Mouse (Mus musculus) liver, adult 2 months (tissue): ENCODE measurements around the gene Camk2b. TPM values are rescaled to one million over a fixed set of nuclear protein-coding genes. Genes with fewer than 3 reads are reported as not detected.
A peak's percentile ranks its signal among the peaks of the same experiment; 100 is the strongest.

Experiments
- DNase-seq: peaks from one replicate; pipeline ENCODE4 v3.0.0-alpha.2; 2011; ENCODE audit warnings: low read depth, low spot score; ENCODE audit errors: extremely low read depth
- H3K27ac ChIP-seq: fragments of 200-500 bp; replicated peaks from 2 replicates; pipeline ENCODE4 v1.5.1; 2012; ENCODE audit warnings: low read depth, mild to moderate bottlenecking, control low read depth, inconsistent platforms, low read length; ENCODE audit not compliant: insufficient read depth
- H3K27me3 ChIP-seq: fragments of 200-500 bp; 2 replicates; pipeline ENCODE4 v1.6.1; 2012; ENCODE audit warnings: mild to moderate bottlenecking, moderate library complexity, low read length, inconsistent platforms; ENCODE audit not compliant: control insufficient read depth, insufficient read depth
- H3K36me3 ChIP-seq: fragments of 200-500 bp; 2 replicates; pipeline ENCODE4 v1.6.1; 2012; ENCODE audit warnings: low read length, inconsistent platforms; ENCODE audit not compliant: control insufficient read depth, insufficient read depth
- H3K4me1 ChIP-seq: fragments of 200-500 bp; 2 replicates; pipeline ENCODE4 v1.6.1; 2011; ENCODE audit warnings: low read length; ENCODE audit not compliant: control insufficient read depth, insufficient read depth
- H3K4me3 ChIP-seq: fragments of 200-500 bp; 2 replicates; pipeline ENCODE4 v1.5.1; 2011; ENCODE audit warnings: low read depth, mild to moderate bottlenecking, control low read depth, low read length, moderate library complexity; ENCODE audit not compliant: insufficient read depth
- H3K79me2 ChIP-seq: fragments of 200-500 bp; 2 replicates; pipeline ENCODE4 v1.6.1; 2012; ENCODE audit warnings: inconsistent platforms, mild to moderate bottlenecking, low read length, moderate library complexity; ENCODE audit not compliant: control insufficient read depth, insufficient read depth
- H3K9ac ChIP-seq: fragments of 200-500 bp; 2 replicates; pipeline ENCODE4 v1.6.1; 2012; ENCODE audit warnings: low read depth, mild to moderate bottlenecking, control low read depth, inconsistent platforms, low read length
- CTCF ChIP-seq: fragments of 200-500 bp; IDR thresholded peaks from 2 replicates; pipeline ENCODE4 v1.5.1; 2011; ENCODE audit warnings: low read depth, low read length, control low read depth
- POLR2A ChIP-seq: fragments of 200-500 bp; IDR thresholded peaks from 2 replicates; pipeline ENCODE4 v1.6.1; 2011; ENCODE audit warnings: low read length, control low read depth; ENCODE audit not compliant: insufficient read depth; ENCODE audit errors: extremely low read depth
- WGBS: fragments of 180-500 bp; shearing (Covaris S2); methylation state at CpG from one replicate; pipeline ENCODE4 v1.1.7; 2018; 5-methylcytosine and 5-hydroxymethylcytosine counted together
- polyA plus RNA-seq: library from polyadenylated mRNA; depleted of rRNA; stranded (reverse); fragments of >200 nt; gene quantifications from 2 replicates; pipeline ENCODE4 v1.2.3, GENCODE M21; 2012
- total RNA-seq: library from RNA; depleted of rRNA; stranded (reverse); fragments of >200 nt; gene quantifications from 2 replicates; pipeline ENCODE4 v1.2.3, GENCODE M21; 2014

Gene Camk2b
- total and polyA plus RNA-seq, 2 experiments, result 8.1 to 8.5 TPM

DNA sequence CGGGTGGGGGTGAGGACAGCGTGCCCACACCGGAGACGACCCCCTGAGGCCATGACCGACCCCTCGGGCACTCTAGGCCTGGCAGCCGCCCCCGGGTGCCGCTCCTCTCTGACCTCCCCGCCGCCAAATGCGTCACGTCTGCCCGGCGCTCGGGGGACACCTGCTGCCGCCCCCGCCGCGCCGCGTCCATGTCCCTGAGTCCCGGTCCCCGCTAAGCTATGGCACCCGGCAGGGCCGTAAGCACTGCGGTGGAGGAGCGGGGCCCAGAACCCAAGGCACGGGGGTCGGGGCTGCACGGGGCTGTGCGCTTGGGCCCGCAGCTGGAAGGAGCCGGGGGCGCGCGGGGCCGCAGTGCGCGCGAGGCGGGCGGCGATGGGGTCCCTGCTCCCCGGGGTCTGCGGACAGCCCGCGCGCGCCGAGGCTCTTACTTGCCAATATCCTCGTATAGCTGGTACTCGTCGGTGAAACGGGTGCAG, 1.1 kb downstream of the Camk2b start:
- DNase-seq, result no peak
- Histone ChIP-seq H3K27ac (no peak overlapping the region), H3K9ac (no peak overlapping the region), H3K36me3 (no peaks in the 10 kb centered on the region), H3K4me3 (peak overlapping the region; percentile 9; the same call in 1 of the 2 replicates), H3K27me3 (peaks cover 26% of the 10 kb centered on the region), H3K79me2 (no peaks in the 10 kb centered on the region), H3K4me1 (no peaks in the 10 kb centered on the region; the same call in 1 of the 2 replicates)
- TF ChIP-seq POLR2A (no peak), CTCF (no peak)
- 1% methylated on average over 55 of the region's 55 CpGs for WGBS

DNA sequence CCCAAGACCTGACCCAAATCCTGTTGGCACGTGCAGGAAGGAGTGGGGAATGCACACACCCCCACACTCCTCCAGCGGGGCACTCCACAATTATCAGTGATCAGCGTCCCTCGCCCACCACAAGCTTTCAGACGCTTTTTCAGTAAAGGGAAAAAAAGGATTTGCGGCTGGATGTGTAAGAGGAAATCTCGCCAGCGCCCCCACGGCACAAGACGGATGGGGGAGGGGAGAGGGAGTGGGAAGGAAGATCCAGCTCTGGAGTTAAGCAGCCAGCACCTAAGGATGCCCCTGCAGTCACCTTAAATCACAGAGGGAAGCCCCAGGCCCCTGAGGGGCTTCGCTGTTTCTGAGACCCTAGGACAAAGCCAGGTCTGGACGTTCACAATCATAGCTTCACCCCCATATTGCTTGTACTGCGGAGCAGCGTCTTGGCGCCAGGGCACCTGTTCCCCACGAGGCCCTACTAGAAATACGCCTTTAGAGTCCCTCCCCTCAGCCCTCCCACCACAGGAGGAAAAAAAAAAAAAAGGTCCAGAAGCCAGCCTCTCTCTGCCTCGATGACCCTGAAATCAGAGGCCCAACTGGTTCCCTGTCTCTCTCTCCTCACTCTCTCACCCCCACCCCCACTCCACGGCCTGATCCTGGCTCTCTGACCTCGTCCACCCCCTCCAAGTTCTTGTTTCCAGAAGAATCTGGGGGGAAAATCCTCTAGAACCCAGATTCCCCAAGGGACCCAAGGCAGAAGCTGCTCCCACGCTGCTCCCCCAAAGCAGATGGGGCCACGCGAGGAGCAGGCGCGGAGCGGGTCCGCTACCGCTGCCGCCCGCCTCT, 1.7 kb downstream of the Camk2b start:
- DNase-seq, result no peak
- peaks cover 26% of the 10 kb centered on the region for H3K27me3 ChIP-seq
- H3K9ac ChIP-seq, result no peak overlapping the region
- H3K4me1 ChIP-seq, result no peaks in the 10 kb centered on the region; the same call in 1 of the 2 replicates
- TF ChIP-seq CTCF (no peak), POLR2A (no peak)
- H3K79me2 ChIP-seq, result no peaks in the 10 kb centered on the region
- H3K27ac ChIP-seq, result no peak overlapping the region
- 13% methylated on average over 30 of the region's 30 CpGs for WGBS
- no peak overlapping the region for H3K4me3 ChIP-seq
- H3K36me3 ChIP-seq, result no peaks in the 10 kb centered on the region

DNA sequence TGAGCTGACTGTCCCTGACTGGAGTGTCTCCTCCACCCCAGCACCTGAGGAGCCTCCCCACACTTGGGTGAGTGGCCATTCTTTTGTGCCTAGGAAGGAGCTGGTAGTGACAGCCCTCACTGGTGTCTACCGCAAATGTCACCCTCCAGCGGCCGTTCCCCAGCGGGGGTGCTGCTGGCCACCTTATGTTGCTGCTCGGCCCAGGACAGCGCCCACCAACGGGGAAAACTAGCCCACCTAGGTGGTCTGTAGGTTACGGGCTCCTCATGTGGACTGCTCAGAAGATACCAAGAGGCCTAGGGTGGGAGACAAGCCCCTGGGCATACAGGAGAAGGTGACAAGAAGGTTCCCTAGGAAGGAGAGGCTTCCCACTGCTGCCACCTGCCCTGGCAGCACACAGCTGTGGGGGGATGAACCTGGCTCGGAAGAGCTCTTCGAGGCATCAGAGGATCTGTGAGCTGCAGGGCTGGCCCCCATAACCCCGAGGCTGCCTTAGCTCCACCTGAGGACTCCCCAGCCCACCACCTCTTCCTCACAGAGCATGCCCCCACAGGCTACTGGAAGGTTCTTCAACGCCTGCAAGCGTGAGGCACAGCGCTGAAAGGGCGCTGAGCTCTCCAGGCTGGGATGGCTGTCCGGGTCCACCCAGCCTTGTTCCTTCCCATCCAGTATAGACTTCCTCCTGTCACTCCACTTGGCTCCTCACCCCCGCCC, 2.5 kb downstream of the Camk2b start:
- Histone ChIP-seq H3K36me3 (no peaks in the 10 kb centered on the region), H3K4me1 (no peaks in the 10 kb centered on the region; the same call in 1 of the 2 replicates), H3K27me3 (peaks cover 23% of the 10 kb centered on the region), H3K27ac (no peak overlapping the region), H3K9ac (no peak overlapping the region), H3K79me2 (no peaks in the 10 kb centered on the region), H3K4me3 (no peak overlapping the region)
- no peak for DNase-seq
- WGBS, result 61% methylated on average over 17 of the region's 17 CpGs
- TF ChIP-seq CTCF (no peak), POLR2A (no peak)

DNA sequence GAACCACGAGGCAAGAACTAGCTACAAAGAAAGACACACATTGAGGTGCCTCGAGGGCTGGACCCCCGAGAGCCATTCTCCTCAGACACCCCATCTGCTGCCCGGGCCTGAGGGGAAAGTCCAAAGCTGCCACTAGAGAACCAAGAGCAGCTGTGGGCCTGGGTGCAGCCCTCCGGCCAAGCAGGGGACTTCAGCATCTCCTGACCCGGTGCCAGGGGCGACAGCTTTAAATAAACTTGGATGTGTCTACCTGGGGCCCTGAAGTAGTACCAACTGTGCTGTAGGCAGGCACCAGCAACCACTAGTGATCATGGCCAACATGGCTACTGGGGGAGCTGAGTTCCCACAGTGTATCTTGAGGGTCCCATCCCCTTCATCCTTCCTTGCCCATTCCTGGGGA, 3.1 kb downstream of the Camk2b start:
- no peak for TF ChIP-seq CTCF
- 82% methylated on average over 7 of the region's 7 CpGs for WGBS
- no peaks in the 10 kb centered on the region for H3K36me3 ChIP-seq
- H3K27me3 ChIP-seq, result peaks cover 22% of the 10 kb centered on the region
- H3K79me2 ChIP-seq, result no peaks in the 10 kb centered on the region
- H3K9ac ChIP-seq, result no peak overlapping the region
- no peak overlapping the region for H3K4me3 ChIP-seq
- H3K4me1 ChIP-seq, result no peaks in the 10 kb centered on the region; the same call in 1 of the 2 replicates
- no peak overlapping the region for H3K27ac ChIP-seq
- DNase-seq, result no peak

DNA sequence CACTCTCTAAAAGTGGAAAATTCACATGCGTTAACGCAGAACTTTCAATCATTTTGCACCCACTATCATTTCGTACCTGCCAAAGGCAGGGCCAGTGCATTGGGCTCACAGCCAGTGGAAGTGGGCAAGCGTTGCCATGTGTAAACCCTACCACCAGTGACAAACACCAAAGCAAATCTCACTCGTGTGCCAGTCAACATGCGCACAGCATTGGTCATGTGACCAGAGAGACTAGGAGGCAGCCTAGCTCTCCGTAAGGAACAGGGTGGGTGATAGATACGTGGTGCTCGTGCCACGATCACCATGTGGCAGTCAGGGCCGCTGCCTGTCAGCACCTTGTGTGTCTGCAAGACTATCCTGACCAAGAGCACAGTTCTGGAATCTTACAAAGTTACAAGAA, 3.8 kb downstream of the Camk2b start:
- Histone ChIP-seq H3K4me1 (no peaks in the 10 kb centered on the region; the same call in 1 of the 2 replicates), H3K27ac (no peak overlapping the region), H3K4me3 (no peak overlapping the region), H3K36me3 (no peaks in the 10 kb centered on the region), H3K27me3 (peaks cover 22% of the 10 kb centered on the region), H3K79me2 (no peaks in the 10 kb centered on the region), H3K9ac (no peak overlapping the region)
- DNase-seq, result no peak
- no peak for TF ChIP-seq CTCF
- no peak for TF ChIP-seq POLR2A
- WGBS, result 90% methylated on average over 11 of the region's 11 CpGs
